Mouse (Mus musculus): Measurements from ENCODE around the gene Bean1. TPM values are rescaled to one million over a fixed set of nuclear protein-coding genes. Genes with fewer than 3 reads are reported as not detected.

Gene Bean1
- total RNA-seq, 2 experiments from 2014 or later = 0.11 TPM; not detected in 1

- no peak for ATAC-seq (ENCODE audit: poor library complexity, severe bottlenecking)
Observed at GRCm38 (mm10) chr8:104169461-104169860, 781 bp upstream of the Bean1 start.

- ATAC-seq (ENCODE audit: poor library complexity, severe bottlenecking) = no peak
Observed at GRCm38 (mm10) chr8:104171050-104171620, 893 bp downstream of the Bean1 start.

- no peak for ATAC-seq (ENCODE audit: poor library complexity, severe bottlenecking)
Observed at GRCm38 (mm10) chr8:104172420-104172819, 2.2 kb downstream of the Bean1 start.

- ATAC-seq (ENCODE audit: poor library complexity, severe bottlenecking) = no peak
Observed at GRCm38 (mm10) chr8:104175848-104176527, 5.7 kb downstream of the Bean1 start.

DNA sequence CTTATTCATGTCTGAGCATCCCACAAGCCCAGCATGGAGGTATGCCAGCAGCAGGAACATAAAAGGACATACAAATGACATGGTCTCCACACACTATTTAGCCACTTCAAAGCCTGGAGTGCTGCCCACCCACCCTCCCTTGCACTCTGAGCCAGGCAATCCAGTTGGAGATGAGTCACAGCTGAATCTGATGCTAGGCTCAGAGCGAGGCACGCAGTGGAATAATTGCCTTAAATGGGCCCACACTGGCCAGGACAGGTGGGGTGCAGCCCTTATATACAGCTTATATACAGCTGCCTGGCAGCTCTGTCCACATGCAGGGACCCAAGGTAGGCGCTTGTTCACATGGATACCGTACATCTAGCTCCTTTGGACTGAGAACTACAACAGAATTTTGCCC is 6.8 kb downstream of the Bean1 start:
- no peak for ATAC-seq (ENCODE audit: poor library complexity, severe bottlenecking)

GRCm38 (mm10) chr8:104184905-104185304 is 14.7 kb downstream of the Bean1 start:
- no peak for ATAC-seq (ENCODE audit: poor library complexity, severe bottlenecking)

GRCm38 (mm10) chr8:104186827-104187226 is 16.6 kb downstream of the Bean1 start:
- ATAC-seq (ENCODE audit: poor library complexity, severe bottlenecking) = no peak

DNA sequence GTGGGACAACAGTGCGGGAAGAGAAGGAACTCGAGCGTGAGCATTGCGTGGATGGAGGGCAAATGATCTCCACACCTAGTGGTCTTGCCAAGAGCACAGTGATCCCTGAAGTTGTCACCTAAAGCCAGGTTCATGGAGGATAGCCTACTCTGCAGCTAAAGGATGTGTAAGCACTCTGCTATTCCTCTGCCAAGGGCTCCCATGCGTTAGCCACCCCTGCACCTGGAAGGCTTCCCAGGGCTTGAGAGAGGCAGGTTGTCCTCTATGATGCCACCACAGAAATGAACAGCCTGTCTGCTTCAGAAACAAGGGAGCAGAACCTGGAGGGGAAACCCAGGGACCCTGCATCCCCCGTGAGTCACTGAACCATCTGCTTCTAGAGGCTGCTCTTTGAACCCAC is 17.4 kb downstream of the Bean1 start:
- no peak for ATAC-seq (ENCODE audit: poor library complexity, severe bottlenecking)

DNA sequence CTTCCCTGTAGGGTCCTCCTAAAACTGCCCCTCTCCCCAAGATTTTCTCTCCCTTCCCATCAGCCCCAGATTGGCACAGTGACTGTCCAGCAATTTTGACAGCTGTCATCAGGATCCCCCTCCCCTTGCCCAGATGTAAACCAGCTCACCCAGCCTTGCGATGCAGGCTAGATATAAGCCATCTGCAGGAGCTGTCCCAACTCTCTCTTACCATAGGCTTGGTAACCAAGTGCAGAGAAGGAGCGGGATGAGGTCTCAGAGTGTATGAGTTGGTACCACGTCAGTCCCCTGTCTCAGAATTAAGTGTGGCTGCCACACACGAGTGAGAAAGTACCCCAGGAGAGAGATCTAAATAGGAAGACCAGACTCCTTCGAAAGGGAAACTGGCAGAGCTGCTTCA is 18.2 kb downstream of the Bean1 start:
- ATAC-seq (ENCODE audit: poor library complexity, severe bottlenecking) = no peak

GRCm38 (mm10) chr8:104190777-104191468 is 20.7 kb downstream of the Bean1 start:
- no peak for ATAC-seq (ENCODE audit: poor library complexity, severe bottlenecking)

DNA sequence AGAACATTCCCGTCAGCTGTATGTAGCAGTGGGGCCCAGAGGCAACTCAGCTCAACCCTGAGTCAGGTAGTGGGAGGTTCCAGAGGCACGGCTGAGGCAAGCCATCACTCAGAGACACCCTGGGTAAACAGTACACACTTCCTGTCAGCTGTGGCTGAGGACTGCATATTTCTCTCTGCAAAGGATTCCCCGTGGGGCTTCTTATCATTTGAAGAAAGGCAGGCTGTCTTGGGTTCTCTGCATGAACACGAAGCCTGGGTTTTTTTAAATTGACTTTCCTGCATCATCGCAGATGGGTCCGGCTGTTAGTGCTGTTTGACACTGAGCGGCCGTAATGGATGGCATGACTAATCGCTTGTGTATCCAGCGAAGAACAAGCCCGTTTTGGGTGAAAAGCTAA is 21.3 kb downstream of the Bean1 start:
- ATAC-seq (ENCODE audit: poor library complexity, severe bottlenecking) = no peak

DNA sequence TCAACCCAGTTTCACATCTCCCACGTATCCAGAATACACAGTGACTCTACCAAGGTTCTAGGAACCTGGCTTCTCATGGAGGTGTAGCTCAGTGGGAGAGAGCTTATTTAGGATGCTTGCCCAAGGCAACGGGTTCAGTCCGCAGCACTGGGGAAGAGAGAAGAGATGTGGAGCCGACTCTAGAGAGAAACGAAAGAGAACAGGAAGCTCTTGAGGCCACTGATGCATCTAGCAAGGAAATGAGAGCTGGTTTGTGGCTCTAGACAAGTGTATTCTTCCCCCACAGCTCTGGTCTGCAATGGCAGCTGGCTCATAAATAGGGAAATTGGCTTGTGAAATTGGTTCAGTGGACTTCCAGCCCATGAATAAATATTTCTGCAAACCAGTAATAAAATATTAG is 29.6 kb downstream of the Bean1 start:
- peak; percentile 72 for ATAC-seq (ENCODE audit: poor library complexity, severe bottlenecking)

DNA sequence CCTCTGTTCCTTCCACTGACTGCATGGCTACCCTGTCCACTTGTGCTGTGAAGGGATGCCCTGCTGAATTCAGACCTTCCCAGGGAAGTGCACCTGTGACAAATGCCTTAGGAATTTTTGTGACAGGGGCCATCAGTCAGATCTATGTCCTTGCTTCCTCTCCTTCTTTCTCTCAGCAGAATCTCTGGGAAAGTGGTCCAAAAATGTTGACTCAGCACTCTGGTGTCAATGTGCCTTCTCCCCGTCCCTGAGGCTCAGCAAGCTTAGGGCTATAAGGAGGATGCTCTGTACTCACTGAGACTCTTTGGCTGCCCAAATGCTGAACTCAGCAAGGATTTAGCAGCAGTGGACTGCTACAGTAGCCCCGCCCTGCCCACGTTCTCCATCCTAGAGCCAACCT is 31.4 kb downstream of the Bean1 start:
- ATAC-seq (ENCODE audit: poor library complexity, severe bottlenecking) = no peak

DNA sequence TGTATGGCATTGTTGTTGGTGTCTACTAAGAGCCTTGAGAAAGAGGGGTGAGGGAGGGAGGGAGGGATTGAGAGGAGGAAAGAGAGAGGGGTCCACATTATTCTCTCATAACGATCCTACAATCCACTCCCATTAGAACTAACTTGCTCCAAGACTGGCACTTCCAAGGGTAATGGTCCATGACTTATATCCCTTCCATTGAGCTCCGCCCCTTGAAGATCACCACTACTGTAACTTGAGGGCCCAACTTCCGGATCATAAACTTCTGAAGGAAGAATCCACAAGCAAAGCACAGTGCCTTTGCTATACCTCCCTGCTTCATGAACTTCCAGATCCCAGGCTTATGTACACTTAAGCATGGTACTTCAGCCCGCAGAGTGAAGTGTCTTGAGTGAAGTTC is 32.1 kb downstream of the Bean1 start:
- no peak for ATAC-seq (ENCODE audit: poor library complexity, severe bottlenecking)

DNA sequence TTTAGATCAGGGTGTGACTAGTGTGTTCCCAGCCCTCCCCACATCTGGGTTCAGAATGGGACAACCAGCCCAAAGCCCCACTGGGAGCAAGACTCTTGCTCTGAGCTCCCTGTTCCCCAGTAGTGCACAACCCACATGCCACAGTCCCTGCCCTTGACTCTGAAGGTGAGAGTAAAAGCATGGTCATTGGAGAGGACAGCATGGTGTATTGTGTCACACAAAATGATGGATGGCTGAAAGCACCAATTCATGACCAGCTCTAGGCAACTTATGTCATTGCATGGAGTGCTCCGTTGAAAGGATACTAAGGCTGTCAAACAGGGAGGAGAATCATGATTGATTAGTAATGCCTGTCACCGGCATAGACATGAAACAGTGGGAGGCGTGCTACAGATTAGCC is 35.0 kb downstream of the Bean1 start:
- ATAC-seq (ENCODE audit: poor library complexity, severe bottlenecking) = no peak

DNA sequence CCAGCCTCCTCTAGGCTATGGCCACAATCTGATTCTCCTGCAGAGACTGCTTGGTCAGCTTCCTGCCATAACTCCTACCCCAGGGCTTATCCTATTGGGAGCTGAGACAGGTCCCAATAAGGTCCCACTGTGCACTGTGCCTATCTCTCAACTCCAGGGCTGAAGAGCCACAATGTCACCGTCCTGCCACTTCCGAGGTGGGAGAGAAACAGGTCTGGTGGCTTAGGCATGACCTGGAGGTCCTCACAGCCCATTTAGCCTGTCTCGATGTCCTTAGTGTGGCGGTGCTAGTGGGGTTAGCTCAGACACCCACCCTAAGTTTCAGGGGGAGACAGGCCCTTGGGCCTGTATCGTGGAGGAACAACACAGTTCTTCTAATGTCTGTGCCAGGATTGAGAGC is 47.4 kb downstream of the Bean1 start:
- no peak for ATAC-seq (ENCODE audit: poor library complexity, severe bottlenecking)

- peak; percentile 85 for ATAC-seq (ENCODE audit: poor library complexity, severe bottlenecking)
Observed at GRCm38 (mm10) chr8:104219079-104219478, 48.8 kb downstream of the Bean1 start.

DNA sequence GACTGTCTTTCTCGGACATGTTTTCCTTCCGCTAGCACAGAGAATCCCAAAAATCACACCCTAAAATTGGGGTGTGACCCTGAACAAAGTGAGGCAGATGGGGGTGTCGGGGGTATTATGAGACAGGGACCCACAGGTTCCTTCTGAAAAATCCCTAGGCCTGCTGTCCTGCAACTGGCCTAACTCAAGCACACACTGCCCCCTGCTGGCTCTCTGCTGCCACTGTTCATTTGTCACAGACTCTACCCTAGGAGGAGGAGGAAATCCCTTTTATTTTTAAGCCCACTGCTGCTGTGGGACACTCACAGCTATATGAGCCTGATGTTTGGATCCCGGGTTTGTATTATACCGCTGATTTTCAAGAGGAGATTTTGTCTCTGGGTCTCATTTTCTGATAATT is 49.6 kb downstream of the Bean1 start:
- ATAC-seq (ENCODE audit: poor library complexity, severe bottlenecking) = peak; percentile 82

- ATAC-seq (ENCODE audit: poor library complexity, severe bottlenecking) = no peak
Observed at GRCm38 (mm10) chr8:104227048-104227447, 56.8 kb downstream of the Bean1 start.

DNA sequence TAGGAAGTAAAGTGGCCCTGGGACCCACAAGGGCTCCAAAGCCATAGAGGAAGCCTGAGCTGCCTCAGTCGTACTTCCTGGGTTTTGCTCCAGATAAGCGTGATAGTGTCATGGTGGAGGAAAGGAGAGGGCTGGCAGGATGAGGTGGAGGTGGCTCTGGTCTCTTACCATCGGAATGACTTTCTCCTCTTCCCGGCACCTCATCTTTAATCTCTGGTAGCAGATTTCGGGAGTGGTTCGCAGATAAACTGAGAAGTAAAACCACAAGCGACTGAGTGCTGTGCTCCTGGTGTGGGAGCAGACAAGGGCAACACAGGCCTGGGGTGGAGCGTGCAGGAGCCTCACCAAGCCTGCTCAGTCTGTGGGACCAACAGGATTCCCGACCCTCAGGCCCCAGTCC is 60.1 kb downstream of the Bean1 start:
- ATAC-seq (ENCODE audit: poor library complexity, severe bottlenecking) = no peak

DNA sequence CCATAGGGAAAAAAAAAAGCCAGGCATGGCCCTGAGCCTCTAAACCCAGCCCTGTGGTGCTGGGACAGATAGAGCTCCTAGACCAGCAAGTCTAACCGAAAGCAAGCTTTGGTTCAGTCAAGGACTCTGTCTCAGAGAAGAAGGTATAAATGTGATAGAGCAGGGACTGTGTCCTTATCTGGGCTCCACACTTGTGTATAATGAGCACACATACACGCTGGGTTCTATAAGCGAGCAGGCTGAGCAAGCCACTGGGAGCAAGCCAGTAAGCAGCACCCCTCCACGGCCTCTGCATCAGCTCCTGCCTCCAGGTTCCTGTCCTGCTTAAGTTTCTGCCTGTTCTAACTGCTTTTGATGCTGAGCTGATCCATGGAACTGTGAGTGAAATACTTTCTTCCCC is 61.8 kb downstream of the Bean1 start:
- no peak for ATAC-seq (ENCODE audit: poor library complexity, severe bottlenecking)

DNA sequence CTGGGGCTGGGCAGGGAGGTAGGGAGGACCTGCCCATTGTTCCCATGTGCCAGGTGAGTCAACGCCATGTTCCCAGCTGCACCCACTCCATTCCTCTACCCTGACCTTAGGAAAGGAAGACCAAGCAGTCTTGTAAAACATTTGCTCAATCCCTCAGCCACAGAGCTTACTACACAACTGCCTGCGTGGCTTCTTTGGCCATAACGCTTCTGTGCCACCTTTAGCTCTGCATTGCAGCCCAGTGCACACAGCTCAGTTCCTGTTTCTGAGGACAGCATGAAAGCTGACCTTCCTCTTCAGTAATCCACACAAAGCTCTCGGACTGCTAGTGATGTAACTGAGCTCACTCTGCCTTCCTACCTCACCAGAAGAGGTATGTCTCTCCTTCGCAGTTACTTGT is 62.7 kb downstream of the Bean1 start:
- peak; percentile 93 for ATAC-seq (ENCODE audit: poor library complexity, severe bottlenecking)
